Mouse (Mus musculus) limb, embryonic 10.5 days (tissue): ENCODE data around the gene Tenm2. TPM values are rescaled to one million over a fixed set of nuclear protein-coding genes. Genes with fewer than 3 reads are reported as not detected.

Source experiments
- DNase-seq: peaks from one replicate; pipeline ENCODE4 v3.0.0-alpha.2; 2017; ENCODE audit warnings: low spot score
- H3K27ac ChIP-seq: fragments of 300-500 bp; sonication (generic); 2 replicates; pipeline ENCODE4 v1.5.1; 2016; ENCODE audit warnings: mild to moderate bottlenecking
- H3K27me3 ChIP-seq: fragments of 300-500 bp; sonication (generic); 2 replicates; pipeline ENCODE4 v1.6.1; 2016; ENCODE audit warnings: low read depth, mild to moderate bottlenecking; ENCODE audit not compliant: poor library complexity, severe bottlenecking
- H3K36me3 ChIP-seq: fragments of 300-500 bp; sonication (generic); 2 replicates; pipeline ENCODE4 v1.6.1; 2016; ENCODE audit warnings: mild to moderate bottlenecking, moderate library complexity
- H3K4me1 ChIP-seq: fragments of 300-500 bp; sonication (generic); 2 replicates; pipeline ENCODE4 v1.6.1; 2016
- H3K4me3 ChIP-seq: fragments of 300-500 bp; sonication (generic); 2 replicates; pipeline ENCODE4 v1.5.1; 2016; ENCODE audit warnings: mild to moderate bottlenecking, moderate library complexity
- H3K9me3 ChIP-seq: fragments of 300-500 bp; sonication (generic); replicated peaks from 2 replicates; pipeline ENCODE4 v1.6.1; 2016; ENCODE audit warnings: mild to moderate bottlenecking
- WGBS: fragments of 180-500 bp; shearing (Covaris S2); methylation state at CpG from one replicate; pipeline ENCODE4 v1.1.7; 2016; 5-methylcytosine and 5-hydroxymethylcytosine counted together
- polyA plus RNA-seq: library from polyadenylated mRNA; unstranded; fragments of >200 nt; fragmentation: Nextera tagmentation; extraction: Ambion mirVana; gene quantifications from 2 replicates; pipeline ENCODE4 v1.2.1, GENCODE M21; 2016

Gene Tenm2
- polyA plus RNA-seq, 1 experiment from 2014 or later = 0.60 TPM

- WGBS = 89% methylated on average over 9 of the region's 9 CpGs
- H3K4me3 ChIP-seq = no peak overlapping the region
- no peaks in the 10 kb centered on the region for H3K36me3 ChIP-seq
Measured at GRCm38 (mm10) chr11:36671196-36671595, 564.6 kb downstream of the Tenm2 start.

GRCm38 (mm10) chr11:36664026-36664425, 571.7 kb downstream of the Tenm2 start:
- no peaks in the 10 kb centered on the region for H3K36me3 ChIP-seq
- DNase-seq = no peak
- no peak overlapping the region for H3K4me3 ChIP-seq
- H3K27me3 ChIP-seq = no peaks in the 10 kb centered on the region
- no peak overlapping the region for H3K27ac ChIP-seq
- WGBS = 88% methylated on average over 1 of the region's 1 CpGs
- H3K4me1 ChIP-seq = peaks cover 13% of the 10 kb centered on the region
- no peaks in the 10 kb centered on the region for H3K9me3 ChIP-seq

More at GRCm38 (mm10) chr11:36671196-36671595, 564.6 kb downstream of the Tenm2 start:
- no peaks in the 10 kb centered on the region for H3K9me3 ChIP-seq
- DNase-seq = no peak
- H3K27ac ChIP-seq = no peak overlapping the region
- H3K27me3 ChIP-seq = 0 out of 2 replicates have a peak, but pooled peaks cover 8% of the 10 kb centered on the region
- H3K4me1 ChIP-seq = no peaks in the 10 kb centered on the region

GRCm38 (mm10) chr11:36663571-36663970, 572.2 kb downstream of the Tenm2 start:
- no peaks in the 10 kb centered on the region for H3K9me3 ChIP-seq
- 51% methylated on average over 3 of the region's 3 CpGs for WGBS
- no peak for DNase-seq
- no peaks in the 10 kb centered on the region for H3K27me3 ChIP-seq
- no peak overlapping the region for H3K27ac ChIP-seq
- H3K36me3 ChIP-seq = no peaks in the 10 kb centered on the region
- no peak overlapping the region for H3K4me3 ChIP-seq
- peaks cover 13% of the 10 kb centered on the region for H3K4me1 ChIP-seq

- no peak for DNase-seq
- Histone ChIP-seq H3K27ac (no peak overlapping the region), H3K9me3 (no peaks in the 10 kb centered on the region), H3K4me3 (no peak overlapping the region), H3K4me1 (no peaks in the 10 kb centered on the region), H3K36me3 (no peaks in the 10 kb centered on the region), H3K27me3 (no peaks in the 10 kb centered on the region)
- 90% methylated on average over 9 of the region's 9 CpGs for WGBS
Measured at GRCm38 (mm10) chr11:36653656-36654323, 582.0 kb downstream of the Tenm2 start.

GRCm38 (mm10) chr11:36647179-36647578, 588.6 kb downstream of the Tenm2 start:
- no peak for DNase-seq
- Histone ChIP-seq H3K4me3 (no peak overlapping the region), H3K4me1 (no peaks in the 10 kb centered on the region), H3K27ac (no peak overlapping the region), H3K36me3 (no peaks in the 10 kb centered on the region), H3K27me3 (no peaks in the 10 kb centered on the region), H3K9me3 (no peaks in the 10 kb centered on the region)
- 97% methylated on average over 1 of the region's 1 CpGs for WGBS

- no peaks in the 10 kb centered on the region for H3K9me3 ChIP-seq
- no peak overlapping the region for H3K27ac ChIP-seq
- H3K27me3 ChIP-seq = no peaks in the 10 kb centered on the region
- H3K4me3 ChIP-seq = no peak overlapping the region
- no peaks in the 10 kb centered on the region for H3K36me3 ChIP-seq
- no peak for DNase-seq
- H3K4me1 ChIP-seq = no peaks in the 10 kb centered on the region
- 36% methylated on average over 6 of the region's 6 CpGs for WGBS
Measured at GRCm38 (mm10) chr11:36635082-36635481, 600.7 kb downstream of the Tenm2 start.

- H3K36me3 ChIP-seq = no peaks in the 10 kb centered on the region
- no peaks in the 10 kb centered on the region for H3K27me3 ChIP-seq
- H3K4me3 ChIP-seq = no peak overlapping the region
- no peak for DNase-seq
- no peak overlapping the region for H3K27ac ChIP-seq
- H3K9me3 ChIP-seq = no peaks in the 10 kb centered on the region
- H3K4me1 ChIP-seq = no peaks in the 10 kb centered on the region
Measured at GRCm38 (mm10) chr11:36632201-36632600, 603.6 kb downstream of the Tenm2 start.

GRCm38 (mm10) chr11:36613807-36614206, 622.0 kb downstream of the Tenm2 start:
- 66% methylated on average over 6 of the region's 6 CpGs for WGBS
- Histone ChIP-seq H3K36me3 (no peaks in the 10 kb centered on the region), H3K9me3 (no peaks in the 10 kb centered on the region), H3K27me3 (no peaks in the 10 kb centered on the region), H3K27ac (no peak overlapping the region), H3K4me1 (0 out of 2 replicates have a peak, but pooled peaks cover 5% of the 10 kb centered on the region), H3K4me3 (no peak overlapping the region)
- DNase-seq = no peak

- Histone ChIP-seq H3K27me3 (no peaks in the 10 kb centered on the region), H3K4me3 (no peak overlapping the region), H3K9me3 (no peaks in the 10 kb centered on the region), H3K36me3 (no peaks in the 10 kb centered on the region), H3K27ac (no peak overlapping the region), H3K4me1 (peaks cover 10% of the 10 kb centered on the region)
- WGBS = 14% methylated on average over 8 of the region's 8 CpGs
- DNase-seq = no peak
Measured at GRCm38 (mm10) chr11:36604815-36605382, 630.9 kb downstream of the Tenm2 start.

- no peaks in the 10 kb centered on the region for H3K9me3 ChIP-seq
- H3K36me3 ChIP-seq = no peaks in the 10 kb centered on the region
- H3K4me3 ChIP-seq = no peak overlapping the region
- peaks cover 10% of the 10 kb centered on the region for H3K4me1 ChIP-seq
- WGBS = 35% methylated on average over 3 of the region's 3 CpGs
- no peak for DNase-seq
- H3K27me3 ChIP-seq = no peaks in the 10 kb centered on the region
- no peak overlapping the region for H3K27ac ChIP-seq
Measured at GRCm38 (mm10) chr11:36604272-36604671, 631.5 kb downstream of the Tenm2 start.

GRCm38 (mm10) chr11:36592471-36592870, 643.3 kb downstream of the Tenm2 start:
- H3K9me3 ChIP-seq = no peaks in the 10 kb centered on the region
- H3K4me3 ChIP-seq = no peak overlapping the region
- H3K36me3 ChIP-seq = no peaks in the 10 kb centered on the region
- no peaks in the 10 kb centered on the region for H3K27me3 ChIP-seq
- no peak for DNase-seq
- 90% methylated on average over 1 of the region's 1 CpGs for WGBS
- H3K4me1 ChIP-seq = no peaks in the 10 kb centered on the region
- no peak overlapping the region for H3K27ac ChIP-seq

- H3K4me3 ChIP-seq = no peak overlapping the region
- 90% methylated on average over 2 of the region's 2 CpGs for WGBS
- no peaks in the 10 kb centered on the region for H3K9me3 ChIP-seq
- H3K27ac ChIP-seq = no peak overlapping the region
- no peak for DNase-seq
- peaks cover 3% of the 10 kb centered on the region; the same call in 1 of the 2 replicates for H3K4me1 ChIP-seq
- H3K36me3 ChIP-seq = no peaks in the 10 kb centered on the region
- H3K27me3 ChIP-seq = no peaks in the 10 kb centered on the region
Measured at GRCm38 (mm10) chr11:36566146-36566545, 669.6 kb downstream of the Tenm2 start.

GRCm38 (mm10) chr11:36562851-36563250, 672.9 kb downstream of the Tenm2 start:
- 74% methylated on average over 3 of the region's 3 CpGs for WGBS
- no peak overlapping the region for H3K27ac ChIP-seq
- no peaks in the 10 kb centered on the region for H3K9me3 ChIP-seq
- H3K4me1 ChIP-seq = peaks cover 3% of the 10 kb centered on the region; the same call in 1 of the 2 replicates
- no peak overlapping the region for H3K4me3 ChIP-seq
- H3K27me3 ChIP-seq = no peaks in the 10 kb centered on the region
- H3K36me3 ChIP-seq = no peaks in the 10 kb centered on the region
- no peak for DNase-seq
